Mouse (Mus musculus): ENCODE results near the gene Cckbr. TPM values are rescaled to one million over a fixed set of nuclear protein-coding genes. Genes with fewer than 3 reads are reported as not detected.

The Cckbr gene
- polyA plus RNA-seq, 1 experiment from 2014 or later = 0.10 TPM

- Histone ChIP-seq H3K4me3 (ENCODE audit: low read depth, low read length) (no peak overlapping the region), H3K9ac (replicated peaks; ENCODE audit: low read length) (no peak overlapping the region), H3K4me2 (ENCODE audit: low read depth, low read length) (no peak overlapping the region), H3K27me3 (ENCODE audit: control insufficient read depth, insufficient read depth, low read length) (peaks cover 2% of the 10 kb centered on the region; the same call in 1 of the 2 replicates), H3K9me3 (replicated peaks; ENCODE audit: control insufficient read depth, low read length) (no peaks in the 10 kb centered on the region), H3K4me1 (ENCODE audit: control insufficient read depth, insufficient read depth, low read length) (no peaks in the 10 kb centered on the region), H3K27ac (replicated peaks; ENCODE audit: low read depth, low read length) (no peak overlapping the region), H3K36me3 (replicated peaks; ENCODE audit: control insufficient read depth, insufficient read depth, low read depth, low read length) (no peaks in the 10 kb centered on the region)
- WGBS = 82% methylated on average over 10 of the region's 10 CpGs
- ATAC-seq (replicated peaks; ENCODE audit: insufficient number of reproducible peaks, low FRiP score, low TSS enrichment, low read depth) (no peak), DNase-seq (ENCODE audit: low spot score) (no peak)
Observed at GRCm38 (mm10) chr7:105476683-105477432, 51.3 kb downstream of the Cckbr start.

- Histone ChIP-seq H3K4me2 (ENCODE audit: low read depth, low read length) (no peak overlapping the region), H3K9ac (replicated peaks; ENCODE audit: low read length) (no peak overlapping the region), H3K4me1 (ENCODE audit: control insufficient read depth, insufficient read depth, low read length) (0 out of 2 replicates have a peak, but pooled peaks cover 2% of the 10 kb centered on the region), H3K27me3 (ENCODE audit: control insufficient read depth, insufficient read depth, low read length) (peaks cover 4% of the 10 kb centered on the region; the same call in 1 of the 2 replicates), H3K27ac (replicated peaks; ENCODE audit: low read depth, low read length) (no peak overlapping the region), H3K4me3 (ENCODE audit: low read depth, low read length) (no peak overlapping the region), H3K36me3 (replicated peaks; ENCODE audit: control insufficient read depth, insufficient read depth, low read depth, low read length) (no peaks in the 10 kb centered on the region), H3K9me3 (replicated peaks; ENCODE audit: control insufficient read depth, low read length) (no peaks in the 10 kb centered on the region)
- DNase-seq (ENCODE audit: low spot score) (no peak), ATAC-seq (replicated peaks; ENCODE audit: insufficient number of reproducible peaks, low FRiP score, low TSS enrichment, low read depth) (no peak)
- 92% methylated on average over 1 of the region's 1 CpGs for whole genome bisulfite sequencing
Observed at GRCm38 (mm10) chr7:105477433-105477700, 51.8 kb downstream of the Cckbr start.

GRCm38 (mm10) chr7:105477841-105478240 lies 52.3 kb downstream of the Cckbr start:
- Histone ChIP-seq H3K9me3 (replicated peaks; ENCODE audit: control insufficient read depth, low read length) (no peaks in the 10 kb centered on the region), H3K27me3 (ENCODE audit: control insufficient read depth, insufficient read depth, low read length) (peaks cover 4% of the 10 kb centered on the region; the same call in 1 of the 2 replicates), H3K4me1 (ENCODE audit: control insufficient read depth, insufficient read depth, low read length) (0 out of 2 replicates have a peak, but pooled peaks cover 2% of the 10 kb centered on the region), H3K4me2 (ENCODE audit: low read depth, low read length) (no peak overlapping the region), H3K4me3 (ENCODE audit: low read depth, low read length) (no peak overlapping the region), H3K27ac (replicated peaks; ENCODE audit: low read depth, low read length) (no peak overlapping the region), H3K9ac (replicated peaks; ENCODE audit: low read length) (no peak overlapping the region), H3K36me3 (replicated peaks; ENCODE audit: control insufficient read depth, insufficient read depth, low read depth, low read length) (no peaks in the 10 kb centered on the region)
- 65% methylated on average over 3 of the region's 3 CpGs for WGBS
- peak; percentile 71 for DNase-seq (ENCODE audit: low spot score)
- no peak for ATAC-seq (replicated peaks; ENCODE audit: insufficient number of reproducible peaks, low FRiP score, low TSS enrichment, low read depth)

- 82% methylated on average over 8 of the region's 8 CpGs for WGBS
- DNase-seq (ENCODE audit: low spot score) = no peak
- Histone ChIP-seq H3K27ac (replicated peaks; ENCODE audit: low read depth, low read length) (no peak overlapping the region), H3K4me2 (ENCODE audit: low read depth, low read length) (no peak overlapping the region), H3K9me3 (replicated peaks; ENCODE audit: control insufficient read depth, low read length) (no peaks in the 10 kb centered on the region), H3K27me3 (ENCODE audit: control insufficient read depth, insufficient read depth, low read length) (peaks cover 4% of the 10 kb centered on the region; the same call in 1 of the 2 replicates), H3K4me1 (ENCODE audit: control insufficient read depth, insufficient read depth, low read length) (0 out of 2 replicates have a peak, but pooled peaks cover 2% of the 10 kb centered on the region), H3K9ac (replicated peaks; ENCODE audit: low read length) (no peak overlapping the region), H3K4me3 (ENCODE audit: low read depth, low read length) (no peak overlapping the region), H3K36me3 (replicated peaks; ENCODE audit: control insufficient read depth, insufficient read depth, low read depth, low read length) (no peaks in the 10 kb centered on the region)
- no peak for ATAC-seq (replicated peaks; ENCODE audit: insufficient number of reproducible peaks, low FRiP score, low TSS enrichment, low read depth)
Observed at GRCm38 (mm10) chr7:105478344-105478743, 52.8 kb downstream of the Cckbr start.

- H3K4me2 ChIP-seq (ENCODE audit: low read depth, low read length) = no peak overlapping the region
- no peaks in the 10 kb centered on the region for H3K36me3 ChIP-seq (replicated peaks; ENCODE audit: control insufficient read depth, insufficient read depth, low read depth, low read length)
- no peak for DNase-seq (ENCODE audit: low spot score)
- H3K4me1 ChIP-seq (ENCODE audit: control insufficient read depth, insufficient read depth, low read length) = 0 out of 2 replicates have a peak, but pooled peaks cover 2% of the 10 kb centered on the region
- no peak overlapping the region for H3K9ac ChIP-seq (replicated peaks; ENCODE audit: low read length)
- peaks cover 4% of the 10 kb centered on the region; the same call in 1 of the 2 replicates for H3K27me3 ChIP-seq (ENCODE audit: control insufficient read depth, insufficient read depth, low read length)
- no peak overlapping the region for H3K27ac ChIP-seq (replicated peaks; ENCODE audit: low read depth, low read length)
- no peak for ATAC-seq (replicated peaks; ENCODE audit: insufficient number of reproducible peaks, low FRiP score, low TSS enrichment, low read depth)
- H3K9me3 ChIP-seq (replicated peaks; ENCODE audit: control insufficient read depth, low read length) = no peaks in the 10 kb centered on the region
- WGBS = 89% methylated on average over 6 of the region's 6 CpGs
- H3K4me3 ChIP-seq (ENCODE audit: low read depth, low read length) = no peak overlapping the region
Observed at GRCm38 (mm10) chr7:105479232-105479631, 53.7 kb downstream of the Cckbr start.

- 41% methylated on average over 5 of the region's 5 CpGs for WGBS
- Histone ChIP-seq H3K4me3 (ENCODE audit: low read depth, low read length) (no peak overlapping the region), H3K4me1 (ENCODE audit: control insufficient read depth, insufficient read depth, low read length) (0 out of 2 replicates have a peak, but pooled peaks cover 2% of the 10 kb centered on the region), H3K9me3 (replicated peaks; ENCODE audit: control insufficient read depth, low read length) (no peaks in the 10 kb centered on the region), H3K27me3 (ENCODE audit: control insufficient read depth, insufficient read depth, low read length) (peaks cover 4% of the 10 kb centered on the region; the same call in 1 of the 2 replicates), H3K4me2 (ENCODE audit: low read depth, low read length) (no peak overlapping the region), H3K9ac (replicated peaks; ENCODE audit: low read length) (no peak overlapping the region), H3K27ac (replicated peaks; ENCODE audit: low read depth, low read length) (no peak overlapping the region), H3K36me3 (replicated peaks; ENCODE audit: control insufficient read depth, insufficient read depth, low read depth, low read length) (no peaks in the 10 kb centered on the region)
- DNase-seq (ENCODE audit: low spot score) = no peak
- ATAC-seq (replicated peaks; ENCODE audit: insufficient number of reproducible peaks, low FRiP score, low TSS enrichment, low read depth) = no peak
Observed at GRCm38 (mm10) chr7:105480081-105480480, 54.5 kb downstream of the Cckbr start.

- WGBS = 69% methylated on average over 23 of the region's 23 CpGs
- no peaks in the 10 kb centered on the region for H3K9me3 ChIP-seq (replicated peaks; ENCODE audit: control insufficient read depth, low read length)
- H3K27me3 ChIP-seq (ENCODE audit: control insufficient read depth, insufficient read depth, low read length) = peaks cover 4% of the 10 kb centered on the region; the same call in 1 of the 2 replicates
- DNase-seq (ENCODE audit: low spot score) (no peak), ATAC-seq (replicated peaks; ENCODE audit: insufficient number of reproducible peaks, low FRiP score, low TSS enrichment, low read depth) (no peak)
- H3K36me3 ChIP-seq (replicated peaks; ENCODE audit: control insufficient read depth, insufficient read depth, low read depth, low read length) = no peaks in the 10 kb centered on the region
- no peak overlapping the region; the same call in 1 of the 2 replicates for H3K4me2 ChIP-seq (ENCODE audit: low read depth, low read length)
- H3K27ac ChIP-seq (replicated peaks; ENCODE audit: low read depth, low read length) = no peak overlapping the region
- 0 out of 2 replicates have a peak, but pooled peaks cover 2% of the 10 kb centered on the region for H3K4me1 ChIP-seq (ENCODE audit: control insufficient read depth, insufficient read depth, low read length)
- H3K4me3 ChIP-seq (ENCODE audit: low read depth, low read length) = peak overlapping the region; percentile 38; the same call in 1 of the 2 replicates
- no peak overlapping the region for H3K9ac ChIP-seq (replicated peaks; ENCODE audit: low read length)
Observed at GRCm38 (mm10) chr7:105480561-105481504, 55.3 kb downstream of the Cckbr start.

All from embryonic facial prominence, embryonic 11.5 days (tissue).